Mouse (Mus musculus): ENCODE data around the gene Arhgef40.
A peak's percentile ranks its signal among the peaks of the same experiment; 100 is the strongest.

The Arhgef40 gene

GRCm38 (mm10) chr14:51984247-51985231 lies at the start of gene Arhgef40:
TSS of gene Arhgef40 (plus strand) at chr14:51984719.
- DNase-seq (ENCODE audit: low read depth, low spot score) = peak; percentile 51

GRCm38 (mm10) chr14:51939005-51939404 lies 45.5 kb upstream of the Arhgef40 start:
- DNase-seq (ENCODE audit: low read depth, low spot score) = peak; percentile 60

- peak; percentile 48 for DNase-seq (ENCODE audit: low read depth, low spot score)
Observed at GRCm38 (mm10) chr14:51940944-51941560, 43.5 kb upstream of the Arhgef40 start.

- DNase-seq (ENCODE audit: low read depth, low spot score) = no peak
Observed at GRCm38 (mm10) chr14:51941577-51941976, 42.9 kb upstream of the Arhgef40 start.

GRCm38 (mm10) chr14:51942236-51942635 lies 42.3 kb upstream of the Arhgef40 start:
- DNase-seq (ENCODE audit: low read depth, low spot score) = no peak

- peak; percentile 2 for DNase-seq (ENCODE audit: low read depth, low spot score)
Observed at GRCm38 (mm10) chr14:51943336-51943735, 41.2 kb upstream of the Arhgef40 start.

GRCm38 (mm10) chr14:51960316-51960715 lies 24.2 kb upstream of the Arhgef40 start:
- peak; percentile 0 for DNase-seq (ENCODE audit: low read depth, low spot score)

GRCm38 (mm10) chr14:51967400-51967799 lies 17.1 kb upstream of the Arhgef40 start:
- DNase-seq (ENCODE audit: low read depth, low spot score) = no peak

- DNase-seq (ENCODE audit: low read depth, low spot score) = no peak
Observed at GRCm38 (mm10) chr14:51979252-51979651, 5.3 kb upstream of the Arhgef40 start.

GRCm38 (mm10) chr14:51983251-51983650 lies 1.3 kb upstream of the Arhgef40 start:
- DNase-seq (ENCODE audit: low read depth, low spot score) = peak; percentile 0

- no peak for DNase-seq (ENCODE audit: low read depth, low spot score)
Observed at GRCm38 (mm10) chr14:51983855-51984246, 668 bp upstream of the Arhgef40 start.

GRCm38 (mm10) chr14:51985301-51986152 lies 1.0 kb downstream of the Arhgef40 start:
- peak; percentile 59 for DNase-seq (ENCODE audit: low read depth, low spot score)

GRCm38 (mm10) chr14:51986153-51986505 lies 1.6 kb downstream of the Arhgef40 start:
- no peak for DNase-seq (ENCODE audit: low read depth, low spot score)

GRCm38 (mm10) chr14:51987177-51987576 lies 2.7 kb downstream of the Arhgef40 start:
- DNase-seq (ENCODE audit: low read depth, low spot score) = peak; percentile 0

- DNase-seq (ENCODE audit: low read depth, low spot score) = peak; percentile 3
Observed at GRCm38 (mm10) chr14:51988731-51989130, 4.2 kb downstream of the Arhgef40 start.

- DNase-seq (ENCODE audit: low read depth, low spot score) = peak; percentile 2
Observed at GRCm38 (mm10) chr14:51989461-51989970, 5.0 kb downstream of the Arhgef40 start.

- no peak for DNase-seq (ENCODE audit: low read depth, low spot score)
Observed at GRCm38 (mm10) chr14:51994453-51994852, 9.9 kb downstream of the Arhgef40 start.

GRCm38 (mm10) chr14:51995219-51995871 lies 10.8 kb downstream of the Arhgef40 start:
- no peak for DNase-seq (ENCODE audit: low read depth, low spot score)

- peak; percentile 59 for DNase-seq (ENCODE audit: low read depth, low spot score)
Observed at GRCm38 (mm10) chr14:51996231-51996841, 11.8 kb downstream of the Arhgef40 start.

GRCm38 (mm10) chr14:51996866-51997265 lies 12.3 kb downstream of the Arhgef40 start:
- DNase-seq (ENCODE audit: low read depth, low spot score) = no peak

- peak; percentile 46 for DNase-seq (ENCODE audit: low read depth, low spot score)
Observed at GRCm38 (mm10) chr14:51997483-51997882, 13.0 kb downstream of the Arhgef40 start.
